Mouse (Mus musculus) cerebellum, adult 2 months (tissue): ENCODE data around the gene Cilp. TPM values are rescaled to one million over a fixed set of nuclear protein-coding genes. Genes with fewer than 3 reads are reported as not detected.
"Not testable (repeated sequence)": the region's sequence is repeated elsewhere in the genome, so short reads cannot be mapped to it uniquely, and the experiment has no call there.

Experiments used
- DNase-seq, 2 experiments: peaks; one replicate each; pipeline ENCODE4 v3.0.0; 2021
- H3K27ac ChIP-seq: fragments of 200-500 bp; 2 replicates; pipeline ENCODE4 v1.5.1; 2012; ENCODE audit warnings: low read length, control low read depth, inconsistent platforms; ENCODE audit not compliant: insufficient read depth
- H3K27me3 ChIP-seq: fragments of 200-500 bp; 2 replicates; pipeline ENCODE4 v1.6.1; 2012; ENCODE audit warnings: inconsistent platforms, mild to moderate bottlenecking, low read length, moderate library complexity; ENCODE audit not compliant: control insufficient read depth, insufficient read depth
- H3K4me1 ChIP-seq: fragments of 200-500 bp; 2 replicates; pipeline ENCODE4 v1.6.1; 2011; ENCODE audit warnings: low read length; ENCODE audit not compliant: control insufficient read depth, insufficient read depth
- H3K4me3 ChIP-seq: fragments of 200-500 bp; replicated peaks from 2 replicates; pipeline ENCODE3; 2011; ENCODE audit warnings: mild to moderate bottlenecking, low read depth, low read length, control low read depth; ENCODE audit not compliant: insufficient read depth
- CTCF ChIP-seq: fragments of 200-500 bp; IDR thresholded peaks from 2 replicates; pipeline ENCODE4 v1.5.1; 2011; ENCODE audit warnings: low read depth, mild to moderate bottlenecking, control low read depth, low read length, moderate library complexity, borderline replicate concordance; ENCODE audit not compliant: insufficient read depth
- POLR2A ChIP-seq: fragments of 200-500 bp; IDR thresholded peaks from 2 replicates; pipeline ENCODE4 v1.6.1; 2011; ENCODE audit warnings: low read length, control low read depth, borderline replicate concordance; ENCODE audit not compliant: insufficient read depth
- WGBS: fragments of 180-500 bp; shearing (Covaris S2); methylation state at CpG from one replicate; pipeline ENCODE4 v1.1.7; 2018; 5-methylcytosine and 5-hydroxymethylcytosine counted together
- polyA plus RNA-seq: library from polyadenylated mRNA; depleted of rRNA; stranded (reverse); fragments of >200 nt; gene quantifications from 2 replicates; pipeline ENCODE4 v1.2.3, GENCODE M21; 2012; rRNA removed

Cilp gene
- polyA plus RNA-seq: 0.10 and 0.17 TPM in 2 replicates

- H3K27me3 ChIP-seq: no peaks in the 10 kb centered on the region
- peaks cover 20% of the 10 kb centered on the region for H3K4me1 ChIP-seq
- no peak within 1 kb of the TSS for H3K4me3 ChIP-seq
- TF ChIP-seq CTCF: no peak
- no peak for TF ChIP-seq POLR2A
- 73% methylated on average over 5 of the region's 5 CpGs for WGBS
- DNase-seq: no peak
- no peak within 1 kb of the TSS for H3K27ac ChIP-seq
Measured at GRCm38 (mm10) chr9:65264959-65265358, at the start of gene Cilp. Gene Cilp (plus strand): TSS chr9:65265180.

- no peak for DNase-seq
- TF ChIP-seq POLR2A (no peak), CTCF (no peak)
Measured at GRCm38 (mm10) chr9:65215494-65216126, 49.4 kb upstream of the Cilp start.

GRCm38 (mm10) chr9:65216972-65217371 lies 48.0 kb upstream of the Cilp start:
- Histone ChIP-seq H3K27me3 (no peaks in the 10 kb centered on the region), H3K4me3 (no peak overlapping the region), H3K27ac (no peak overlapping the region), H3K4me1 (no peaks in the 10 kb centered on the region)
- DNase-seq: no peak
- 78% methylated on average over 8 of the region's 8 CpGs for WGBS
- no peak for TF ChIP-seq CTCF
- TF ChIP-seq POLR2A: no peak

More at GRCm38 (mm10) chr9:65215494-65216126, 49.4 kb upstream of the Cilp start:
- H3K27me3 ChIP-seq: no peaks in the 10 kb centered on the region
- H3K27ac ChIP-seq: peak overlapping the region; percentile 90
- no peaks in the 10 kb centered on the region for H3K4me1 ChIP-seq
- WGBS: 12% methylated on average over 31 of the region's 31 CpGs
- peak overlapping the region; percentile 79 for H3K4me3 ChIP-seq

GRCm38 (mm10) chr9:65217661-65218060 lies 47.3 kb upstream of the Cilp start:
- 81% methylated on average over 6 of the region's 6 CpGs for WGBS
- Histone ChIP-seq H3K4me3 (no peak overlapping the region), H3K27me3 (no peaks in the 10 kb centered on the region), H3K4me1 (no peaks in the 10 kb centered on the region), H3K27ac (no peak overlapping the region)
- TF ChIP-seq CTCF: no peak
- no peak for TF ChIP-seq POLR2A
- DNase-seq: no peak

GRCm38 (mm10) chr9:65218916-65219315 lies 46.1 kb upstream of the Cilp start:
- DNase-seq: no peak
- TF ChIP-seq CTCF (no peak), POLR2A (no peak)
- no peaks in the 10 kb centered on the region for H3K27me3 ChIP-seq
- no peak overlapping the region for H3K27ac ChIP-seq
- WGBS: 78% methylated on average over 1 of the region's 1 CpGs
- no peaks in the 10 kb centered on the region for H3K4me1 ChIP-seq
- H3K4me3 ChIP-seq: no peak overlapping the region

- not testable (repeated sequence) for H3K27ac ChIP-seq, DNase-seq, H3K27me3 ChIP-seq, H3K4me1 ChIP-seq, H3K4me3 ChIP-seq
- 49% methylated on average over 3 of the region's 3 CpGs for WGBS
Measured at GRCm38 (mm10) chr9:65220398-65220797, 44.6 kb upstream of the Cilp start.

GRCm38 (mm10) chr9:65223927-65224326 lies 41.1 kb upstream of the Cilp start:
- Histone ChIP-seq H3K27me3 (no peaks in the 10 kb centered on the region), H3K27ac (no peak overlapping the region), H3K4me1 (no peaks in the 10 kb centered on the region), H3K4me3 (no peak overlapping the region)
- no peak for TF ChIP-seq CTCF
- no peak for TF ChIP-seq POLR2A
- DNase-seq: no peak
- WGBS: 72% methylated on average over 6 of the region's 6 CpGs

- Histone ChIP-seq H3K4me1 (no peaks in the 10 kb centered on the region), H3K27ac (no peak overlapping the region), H3K4me3 (no peak overlapping the region), H3K27me3 (no peaks in the 10 kb centered on the region)
- no peak for TF ChIP-seq POLR2A
- TF ChIP-seq CTCF: peak; percentile 28; the same call in 1 of the 2 replicates
- peak in 1 of 2 experiments; percentile 21 for DNase-seq
- WGBS: 33% methylated on average over 4 of the region's 4 CpGs
Measured at GRCm38 (mm10) chr9:65225795-65226194, 39.2 kb upstream of the Cilp start.
